Mouse (Mus musculus) liver, adult (tissue): ENCODE measurements around the gene Rtn4.

ENCODE experiments used
- GATA4 ChIP-seq: IDR thresholded peaks from 2 replicates; pipeline ENCODE4 v1.6.1; 2014; ENCODE audit warnings: mild to moderate bottlenecking, low read length; ENCODE audit not compliant: insufficient replicate concordance

Gene Rtn4

GRCm38 (mm10) chr11:29746203-29746602, 53.5 kb downstream of the Rtn4 start:
- TF ChIP-seq GATA4: no peak

GRCm38 (mm10) chr11:29747365-29747764, 54.6 kb downstream of the Rtn4 start:
- no peak for TF ChIP-seq GATA4

- TF ChIP-seq GATA4: no peak
Measured at GRCm38 (mm10) chr11:29747881-29748280, 55.1 kb downstream of the Rtn4 start.

GRCm38 (mm10) chr11:29748750-29749467, 56.2 kb downstream of the Rtn4 start:
- TF ChIP-seq GATA4: no peak

GRCm38 (mm10) chr11:29749468-29749829, 56.7 kb downstream of the Rtn4 start:
- TF ChIP-seq GATA4: no peak

GRCm38 (mm10) chr11:29751013-29751412, 58.3 kb downstream of the Rtn4 start:
- TF ChIP-seq GATA4: no peak

GRCm38 (mm10) chr11:29751648-29752611, 59.2 kb downstream of the Rtn4 start:
- TF ChIP-seq GATA4: no peak

GRCm38 (mm10) chr11:29758617-29759016, 65.9 kb downstream of the Rtn4 start:
- TF ChIP-seq GATA4: no peak

GRCm38 (mm10) chr11:29761387-29761786, 68.6 kb downstream of the Rtn4 start:
- no peak for TF ChIP-seq GATA4

GRCm38 (mm10) chr11:29762768-29763167, 70.0 kb downstream of the Rtn4 start:
- no peak for TF ChIP-seq GATA4

- TF ChIP-seq GATA4: no peak
Measured at GRCm38 (mm10) chr11:29765063-29765462, 72.3 kb downstream of the Rtn4 start.

GRCm38 (mm10) chr11:29766313-29766982, 73.7 kb downstream of the Rtn4 start:
- TF ChIP-seq GATA4: no peak

GRCm38 (mm10) chr11:29768523-29768922, 75.8 kb downstream of the Rtn4 start:
- TF ChIP-seq GATA4: no peak

GRCm38 (mm10) chr11:29770666-29771400, 78.1 kb downstream of the Rtn4 start:
- no peak for TF ChIP-seq GATA4

- no peak for TF ChIP-seq GATA4
Measured at GRCm38 (mm10) chr11:29772279-29772678, 79.5 kb downstream of the Rtn4 start.
